Mouse (Mus musculus) G1E (cell line): ENCODE results near the gene Mrvi1.

Source experiments
- CTCF ChIP-seq: IDR thresholded peaks from 2 replicates; pipeline ENCODE4 v1.5.1; 2012; ENCODE audit warnings: low read depth, low read length, inconsistent platforms, mixed read lengths
- GATA1 ChIP-seq: IDR thresholded peaks from 2 replicates; pipeline ENCODE4 v1.6.1; 2012; ENCODE audit warnings: borderline replicate concordance, low read length, inconsistent platforms, mixed read lengths
- TAL1 ChIP-seq: conservative IDR thresholded peaks from 2 replicates; pipeline ENCODE4 v1.6.1; 2012; ENCODE audit warnings: low read depth, low read length, inconsistent platforms, mixed read lengths

GRCm38 (mm10) chr7:110854519-110854918 is 127.7 kb downstream of the Mrvi1 start:
- TF ChIP-seq CTCF, result no peak
- TF ChIP-seq GATA1, result no peak
- TF ChIP-seq TAL1, result no peak
